Comparison of ENCODE assay signal across 34 mouse cellular contexts in genomic region chr8:128107041-128107440, GRCm38 (mm10).
"Had no signal": no experiment of that assay in that cellular context is flagged by ENCODE, and none has a peak within 500 bp of the region (broad histone marks: within the 10 kb centered on the region; RNA-seq: fewer than 3 reads in every experiment).

No protein-coding gene starts in this region.

- H3K9me3 ChIP-seq: heart, embryonic 12.5 days; heart, embryonic 13.5 days; heart, embryonic 15.5 days; hindbrain, embryonic 10.5 days; hindbrain, embryonic 12.5 days; hindbrain, embryonic 13.5 days; hindbrain, embryonic 15.5 days; intestine, embryonic 15.5 days; kidney, embryonic 15.5 days had no signal

- H3K27ac ChIP-seq: heart, embryonic 13.5 days; heart, embryonic 15.5 days; hindbrain, embryonic 10.5 days; hindbrain, embryonic 12.5 days; hindbrain, embryonic 13.5 days; hindbrain, embryonic 14.5 days; hindbrain, embryonic 15.5 days; hindbrain, postnatal 0 days; intestine, embryonic 15.5 days; kidney, embryonic 15.5 days; kidney, postnatal 0 days; layer of hippocampus, adult 2 months; left cerebral cortex, adult 2 months had no signal

- DNase-seq: heart, postnatal 10 days; heart, postnatal 14 days; heart, postnatal 36 days; heart, postnatal 4 days; kidney, adult 11 months; kidney, adult 18-20 months; kidney, adult 2 months; kidney, adult 8-10 months; kidney, adult 9 months; kidney, postnatal 10 days; kidney, postnatal 14 days; kidney, postnatal 25 days; kidney, postnatal 36 days; kidney, postnatal 4 days; layer of hippocampus, adult 9-11 months; layer of hippocampus, postnatal 36 days had no signal

- H3K36me3 ChIP-seq: heart, embryonic 12.5 days; heart, embryonic 13.5 days; heart, embryonic 15.5 days; hindbrain, embryonic 10.5 days; hindbrain, embryonic 12.5 days; hindbrain, embryonic 13.5 days; hindbrain, embryonic 15.5 days; intestine, embryonic 15.5 days; kidney, embryonic 15.5 days had no signal

- H3K4me1 ChIP-seq: heart, embryonic 12.5 days; heart, embryonic 13.5 days; heart, embryonic 15.5 days; hindbrain, embryonic 10.5 days; hindbrain, embryonic 12.5 days; hindbrain, embryonic 13.5 days; hindbrain, embryonic 15.5 days; intestine, embryonic 15.5 days; kidney, embryonic 15.5 days had no signal

- H3K4me3 ChIP-seq: heart, embryonic 12.5 days; heart, embryonic 13.5 days; heart, embryonic 15.5 days; hindbrain, embryonic 10.5 days; hindbrain, embryonic 12.5 days; hindbrain, embryonic 13.5 days; hindbrain, embryonic 15.5 days; intestine, embryonic 15.5 days; kidney, embryonic 15.5 days; layer of hippocampus, adult 2 months; left cerebral cortex, adult 2 months had no signal

- H3K27me3 ChIP-seq: heart, embryonic 12.5 days; heart, embryonic 13.5 days; heart, embryonic 15.5 days; hindbrain, embryonic 12.5 days; hindbrain, embryonic 13.5 days; hindbrain, embryonic 15.5 days; intestine, embryonic 15.5 days; kidney, embryonic 15.5 days had no signal

- ATAC-seq: hindbrain, embryonic 16.5 days; hindbrain, postnatal 0 days; inflammation-experienced regulatory T-cells, adult 6 months; intestine, embryonic 15.5 days; intestine, embryonic 16.5 days; intestine, postnatal 0 days had no signal
